Mouse (Mus musculus) mouse embryonic stem cell (cell line): Measurements from ENCODE around the gene Casd1.

Experiments used
- in situ Hi-C, 2 experiments: fragments of 300-500 bp; cut with MboI; formaldehyde crosslinking; loops; 1 replicate in 1 of 2; 3 replicates in 1 of 2; pipeline ENCODE4 v1.14.3; 2019 to 2020; ENCODE audit warnings: low sequenced_read_pairs in 2 of 2, low pct_unique_long_range_greater_than_20kb in 1 of 2, mixed read lengths in 1 of 2; ENCODE audit not compliant: unreplicated experiment in 1 of 2

The Casd1 gene

DNA sequence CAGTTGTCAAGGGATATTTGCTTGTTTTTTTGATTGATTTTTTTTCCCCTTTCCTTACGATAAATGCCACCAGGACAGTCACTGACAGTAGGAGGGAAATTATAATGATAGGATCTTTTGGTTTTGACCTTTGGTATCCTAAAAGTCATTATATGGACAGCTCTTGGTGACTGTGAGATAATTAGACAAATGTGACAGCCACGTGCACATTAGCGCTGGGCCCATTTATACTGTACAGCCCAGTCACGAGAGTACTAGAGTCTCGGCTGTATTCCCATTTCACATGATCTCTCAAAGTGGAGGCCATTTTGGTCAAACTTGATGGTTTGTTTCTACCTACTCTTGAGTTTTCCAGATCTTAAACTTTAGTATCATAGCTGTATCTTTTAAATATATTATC is 1.4 kb downstream of the Casd1 start:
- in situ Hi-C loops, result no loop called here

DNA sequence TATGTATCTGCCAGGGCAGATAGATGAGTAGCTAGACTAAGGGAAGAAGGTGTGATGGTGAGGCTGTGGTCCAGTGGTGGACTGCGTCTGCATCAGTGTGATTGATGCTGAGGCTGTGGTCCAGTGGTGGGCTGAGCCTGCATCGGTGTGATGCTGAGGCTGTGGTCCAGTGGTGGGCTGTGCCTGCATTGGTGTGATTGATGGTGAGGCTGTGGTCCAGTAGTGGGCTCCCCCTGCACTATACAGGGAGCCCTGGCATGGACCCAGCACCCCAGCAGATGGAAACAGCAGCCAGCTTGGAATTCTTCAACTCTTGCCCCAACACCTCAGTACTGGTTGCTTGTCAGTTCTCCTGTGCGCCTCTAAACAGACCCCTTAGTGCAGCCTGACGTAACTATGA is 5.8 kb downstream of the Casd1 start:
- in situ Hi-C loops, result no loop called here

DNA sequence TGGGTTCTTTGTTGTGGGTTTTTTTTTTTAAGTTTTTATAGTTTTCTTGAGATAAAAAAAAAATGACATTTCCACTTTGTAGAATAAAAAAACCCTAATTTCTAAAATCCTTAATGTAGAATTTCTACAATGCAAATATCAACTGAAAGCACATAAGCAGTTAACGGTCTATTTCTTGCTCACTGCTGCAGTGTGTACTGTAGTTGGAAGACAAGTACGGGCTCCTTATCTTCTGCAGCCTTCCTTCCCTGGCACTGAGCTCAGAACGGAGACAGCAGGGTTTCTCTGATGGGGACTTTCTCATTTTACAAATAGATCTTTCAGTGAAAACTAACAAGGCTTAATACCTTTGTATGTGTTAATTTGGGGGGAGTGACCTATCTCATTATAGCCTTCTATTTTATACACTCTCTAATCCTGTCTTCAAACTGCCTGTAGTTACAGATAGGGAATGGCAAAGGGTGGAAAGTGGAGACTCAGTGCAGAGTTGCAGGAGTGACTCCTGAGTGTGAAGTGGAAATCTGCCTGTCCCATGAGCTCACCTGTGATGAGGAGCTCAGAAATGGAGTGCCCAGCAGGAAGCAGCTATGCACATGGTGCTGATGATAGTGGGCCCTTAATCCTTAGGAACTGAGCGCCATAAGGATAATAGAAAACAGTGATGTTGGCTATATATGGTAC is 9.7 kb downstream of the Casd1 start:
- in situ Hi-C loops, result no loop called here

GRCm38 (mm10) chr6:4611853-4612252 is 11.2 kb downstream of the Casd1 start:
- in situ Hi-C loops, result no loop called here

GRCm38 (mm10) chr6:4612431-4612830 is 11.8 kb downstream of the Casd1 start:
- in situ Hi-C loops, result no loop called here

DNA sequence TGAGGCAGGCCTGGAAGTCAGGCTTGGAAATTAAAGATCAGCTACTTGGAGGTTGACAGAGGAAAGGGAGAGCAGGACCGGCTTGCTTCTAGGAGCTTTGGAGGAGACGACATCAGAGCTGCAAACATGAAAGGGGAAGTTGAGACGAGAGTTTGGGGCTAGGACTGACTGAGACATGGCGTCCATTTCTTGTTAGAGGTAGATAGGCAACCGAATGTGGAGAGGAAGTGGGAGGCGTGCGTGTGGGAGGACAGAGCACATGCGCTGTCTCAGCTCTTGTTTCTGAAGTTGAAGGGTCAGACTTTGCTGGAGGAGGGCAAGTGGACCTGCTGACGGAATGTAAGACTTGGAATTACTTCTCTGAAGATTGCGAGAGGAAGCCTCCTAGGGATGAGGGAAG is 17.3 kb downstream of the Casd1 start:
- in situ Hi-C loops, result no loop called here

GRCm38 (mm10) chr6:4631464-4631863 is 30.8 kb downstream of the Casd1 start:
- in situ Hi-C loops, result no loop called here

- in situ Hi-C loops, result no loop called here
These were observed 32.5 kb downstream of the Casd1 start for GRCm38 (mm10) chr6:4633189-4633588.

- in situ Hi-C loops, result no loop called here
These were observed 34.2 kb downstream of the Casd1 start for GRCm38 (mm10) chr6:4634804-4635203.

DNA sequence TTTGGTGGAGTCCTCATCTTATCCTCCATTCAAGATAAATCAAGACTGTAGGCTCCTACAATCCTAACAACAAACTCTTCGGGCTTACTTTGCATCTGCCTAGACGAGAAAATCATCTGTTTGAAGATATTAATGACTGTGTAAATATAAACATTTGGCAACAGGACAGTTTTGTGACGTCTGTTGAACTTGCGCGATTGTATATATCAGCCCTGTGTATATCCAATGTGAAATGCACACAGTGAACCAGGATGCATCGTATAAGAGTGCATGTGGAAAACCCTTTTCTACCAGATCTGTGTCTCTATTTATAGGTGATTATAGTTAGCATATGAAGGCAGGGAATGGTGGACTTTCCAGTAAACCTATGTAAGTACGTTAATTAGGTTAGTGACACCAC is 41.4 kb downstream of the Casd1 start:
- in situ Hi-C loops, result no loop called here

DNA sequence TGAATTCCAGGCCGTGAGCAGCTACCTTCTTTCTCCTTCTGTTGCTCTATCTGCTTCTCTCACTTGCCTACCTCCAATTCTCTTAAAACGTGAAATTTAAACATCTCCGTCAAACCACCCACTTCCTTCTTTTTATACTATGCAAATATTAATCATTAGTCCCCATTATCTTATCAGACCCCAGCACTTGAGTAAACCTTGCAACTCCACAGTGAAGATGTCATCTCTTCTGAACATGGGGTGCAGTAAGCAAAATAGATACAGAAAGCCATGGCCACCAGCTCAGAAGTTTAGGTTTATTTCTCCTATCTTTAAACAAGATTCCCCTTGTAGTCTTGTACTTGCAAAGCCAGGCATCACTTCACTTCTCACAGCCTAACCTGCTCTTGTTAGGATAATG is 46.7 kb downstream of the Casd1 start:
- in situ Hi-C loops, result no loop called here

- in situ Hi-C loops, result loop anchor here (10.0 kb wide), 5 partner anchors 152 to 742 kb away; partner anchors contain the start of gene Asb4 (in 1 of the 2)
These were observed 52.0 kb downstream of the Casd1 start for GRCm38 (mm10) chr6:4652596-4653134.

GRCm38 (mm10) chr6:4653741-4654140 is 53.1 kb downstream of the Casd1 start:
- in situ Hi-C loops, result loop anchor here (10.0 kb wide), 5 partner anchors 151 to 741 kb away; partner anchors contain the start of gene Asb4 (in 1 of the 2)

DNA sequence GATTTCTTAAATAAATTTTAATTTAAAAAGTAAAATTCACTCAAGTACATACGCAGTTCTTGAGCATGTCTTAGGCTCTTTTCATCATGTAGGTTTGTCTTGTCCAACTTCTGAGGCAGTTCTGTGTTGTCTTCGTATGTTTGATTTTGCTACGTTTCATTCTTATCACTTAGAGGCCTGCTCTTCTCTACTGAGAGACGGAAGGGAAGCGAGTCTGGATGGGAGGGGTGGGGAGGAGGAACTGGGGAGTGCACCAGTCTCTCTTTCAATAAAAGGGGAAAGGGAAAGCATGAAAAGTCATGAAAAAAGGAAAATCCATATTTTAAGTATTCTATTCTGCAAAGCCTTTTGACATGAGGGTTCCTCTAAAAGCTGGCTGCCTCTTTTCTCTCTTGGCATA is 54.8 kb downstream of the Casd1 start:
- in situ Hi-C loops, result loop anchor here (5.0 to 10.0 kb wide), 6 partner anchors 87 to 739 kb away; partner anchors contain the start of gene Asb4 (in 1 of the 2)

- in situ Hi-C loops, result loop anchor here (5.0 to 10.0 kb wide), 6 partner anchors 86 to 739 kb away; partner anchors contain the start of gene Asb4 (in 1 of the 2)
These were observed 55.3 kb downstream of the Casd1 start for GRCm38 (mm10) chr6:4655924-4656323.

GRCm38 (mm10) chr6:4658861-4659260 is 58.2 kb downstream of the Casd1 start:
- in situ Hi-C loops, result loop anchor here (5.0 to 10.0 kb wide), 6 partner anchors 83 to 736 kb away; partner anchors contain the start of gene Asb4 (in 1 of the 2)

DNA sequence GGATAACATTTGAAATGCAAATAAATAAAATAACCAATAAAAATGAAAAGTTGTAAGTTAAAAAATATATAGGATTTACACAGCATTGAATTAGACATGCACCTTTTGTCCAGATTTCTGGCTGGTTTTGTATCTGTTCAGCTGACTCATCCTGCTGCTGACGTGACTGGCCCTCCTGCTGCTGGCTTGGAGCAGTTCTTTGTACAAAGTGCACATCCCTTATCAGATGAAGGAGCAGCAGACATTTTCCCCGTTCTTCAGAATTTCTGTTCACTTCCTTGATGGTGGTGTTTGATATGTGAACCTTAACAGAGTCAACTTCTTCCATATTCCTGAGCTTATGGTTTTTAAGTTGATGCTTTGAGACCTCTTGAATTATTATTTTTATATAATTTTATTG is 62.9 kb downstream of the Casd1 start:
- in situ Hi-C loops, result no loop called here

DNA sequence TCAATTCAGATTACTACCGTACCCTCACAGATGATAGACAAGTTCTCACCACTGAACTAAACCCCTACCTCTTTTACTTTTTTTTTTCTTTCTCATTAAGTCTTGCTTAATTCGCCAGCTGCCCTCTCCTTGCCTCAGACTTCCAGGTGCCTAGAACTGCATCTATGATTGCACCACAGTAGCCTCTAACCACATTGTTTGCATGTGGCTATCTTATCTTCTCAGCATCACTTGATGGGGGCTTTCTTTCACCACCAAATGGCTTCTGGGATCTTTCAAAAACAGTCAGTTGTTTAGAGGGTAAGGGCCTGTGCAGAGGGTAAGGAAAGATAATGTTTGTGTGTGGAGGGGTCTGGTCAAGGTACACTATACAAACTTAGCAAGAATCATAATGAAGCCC is 63.7 kb downstream of the Casd1 start:
- in situ Hi-C loops, result no loop called here

DNA sequence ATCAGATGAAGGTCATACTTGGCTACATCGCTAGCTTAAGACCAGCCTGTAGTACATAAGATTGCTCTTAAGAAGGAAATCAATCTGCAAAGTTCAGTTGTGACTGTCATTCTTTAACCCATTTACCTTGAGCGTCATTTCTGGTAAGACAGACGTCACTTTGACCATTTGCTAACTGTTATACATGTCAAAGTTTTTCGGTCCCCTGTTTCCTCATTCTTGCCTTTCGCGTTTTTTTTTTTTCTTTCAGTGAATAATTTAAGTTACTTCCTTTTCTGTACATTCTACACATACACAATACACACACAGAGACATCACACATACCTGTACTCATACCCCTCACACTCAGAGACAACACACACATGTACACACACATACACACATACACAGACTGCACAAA is 64.5 kb downstream of the Casd1 start:
- in situ Hi-C loops, result no loop called here

GRCm38 (mm10) chr6:4677356-4677761 is 76.7 kb downstream of the Casd1 start:
- in situ Hi-C loops, result no loop called here
